Mouse (Mus musculus) limb, embryonic 12.5 days (tissue): ENCODE results near the gene Asb18. TPM values are rescaled to one million over a fixed set of nuclear protein-coding genes. Genes with fewer than 3 reads are reported as not detected.

Experiments
- ATAC-seq: fragments of 200-750 bp; cut with Nextera tagmentation; 2 replicates; pipeline ENCODE4 v1.8.0; 2017; ENCODE audit warnings: low read depth, moderate TSS enrichment; ENCODE audit not compliant: insufficient number of reproducible peaks, insufficient read depth, low FRiP score, low TSS enrichment
- H3K27ac ChIP-seq: fragments of 300-500 bp; sonication (generic); 2 replicates; pipeline ENCODE4 v1.5.1; 2016; ENCODE audit warnings: mild to moderate bottlenecking, moderate library complexity
- H3K27me3 ChIP-seq: fragments of 300-500 bp; sonication (generic); 2 replicates; pipeline ENCODE4 v1.6.1; 2016; ENCODE audit warnings: mild to moderate bottlenecking, moderate library complexity
- H3K36me3 ChIP-seq: fragments of 300-500 bp; sonication (generic); 2 replicates; pipeline ENCODE4 v1.6.1; 2016; ENCODE audit warnings: mild to moderate bottlenecking, moderate library complexity
- H3K4me1 ChIP-seq: fragments of 300-500 bp; sonication (generic); replicated peaks from 2 replicates; pipeline ENCODE4 v1.6.1; 2016
- H3K4me2 ChIP-seq: fragments of 300-500 bp; sonication (generic); 2 replicates; pipeline ENCODE4 v1.6.1; 2016; ENCODE audit warnings: mild to moderate bottlenecking, moderate library complexity
- H3K4me3 ChIP-seq: fragments of 300-500 bp; sonication (generic); replicated peaks from 2 replicates; pipeline ENCODE4 v1.5.1; 2016; ENCODE audit warnings: mild to moderate bottlenecking
- H3K9ac ChIP-seq: fragments of 300-500 bp; sonication (generic); replicated peaks from 2 replicates; pipeline ENCODE4 v1.6.1; 2016; ENCODE audit warnings: mild to moderate bottlenecking, moderate library complexity
- H3K9me3 ChIP-seq: fragments of 300-500 bp; sonication (generic); 2 replicates; pipeline ENCODE4 v1.6.1; 2016; ENCODE audit warnings: mild to moderate bottlenecking, moderate library complexity
- WGBS: fragments of 180-500 bp; shearing (Covaris S2); methylation state at CpG from one replicate; pipeline ENCODE4 v1.1.7; 2016; 5-methylcytosine and 5-hydroxymethylcytosine counted together
- polyA plus RNA-seq: library from polyadenylated mRNA; unstranded; fragments of >200 nt; fragmentation: Nextera tagmentation; extraction: Ambion mirVana; gene quantifications from 2 replicates; pipeline ENCODE4 v1.2.1, GENCODE M21; 2016

Gene Asb18
- polyA plus RNA-seq, 1 experiment from 2014 or later, result 0.05 TPM

DNA sequence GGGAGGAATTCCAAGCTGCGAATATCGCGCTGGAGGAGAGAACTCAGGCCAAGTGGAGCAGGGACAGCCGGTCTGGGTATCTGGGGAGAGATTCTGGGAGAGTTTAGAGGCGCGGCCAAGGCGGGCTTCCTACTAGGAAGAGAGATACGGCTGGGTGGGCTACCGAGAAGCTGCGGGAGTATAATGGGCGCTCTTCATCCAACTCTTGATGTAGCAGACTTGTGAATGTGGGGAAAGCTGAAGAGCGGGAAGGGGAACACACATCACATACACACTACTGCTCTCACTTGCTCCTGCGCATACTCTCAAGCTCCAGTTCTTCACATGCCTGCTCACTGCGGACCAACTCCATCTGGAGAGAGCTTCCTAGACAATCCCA lies 90.8 kb downstream of the Asb18 start:
- Histone ChIP-seq H3K27me3 (peaks cover 100% of the 10 kb centered on the region), H3K27ac (no peak overlapping the region), H3K4me2 (peak overlapping the region; percentile 51), H3K4me3 (peak overlapping the region; percentile 25), H3K36me3 (no peaks in the 10 kb centered on the region), H3K9ac (0 out of 2 replicates have a peak overlapping the region, but pooled peaks have one; percentile 1), H3K9me3 (0 out of 2 replicates have a peak, but pooled peaks cover 4% of the 10 kb centered on the region), H3K4me1 (peaks cover 33% of the 10 kb centered on the region)
- no peak for ATAC-seq
- WGBS, result 8% methylated on average over 14 of the region's 14 CpGs

DNA sequence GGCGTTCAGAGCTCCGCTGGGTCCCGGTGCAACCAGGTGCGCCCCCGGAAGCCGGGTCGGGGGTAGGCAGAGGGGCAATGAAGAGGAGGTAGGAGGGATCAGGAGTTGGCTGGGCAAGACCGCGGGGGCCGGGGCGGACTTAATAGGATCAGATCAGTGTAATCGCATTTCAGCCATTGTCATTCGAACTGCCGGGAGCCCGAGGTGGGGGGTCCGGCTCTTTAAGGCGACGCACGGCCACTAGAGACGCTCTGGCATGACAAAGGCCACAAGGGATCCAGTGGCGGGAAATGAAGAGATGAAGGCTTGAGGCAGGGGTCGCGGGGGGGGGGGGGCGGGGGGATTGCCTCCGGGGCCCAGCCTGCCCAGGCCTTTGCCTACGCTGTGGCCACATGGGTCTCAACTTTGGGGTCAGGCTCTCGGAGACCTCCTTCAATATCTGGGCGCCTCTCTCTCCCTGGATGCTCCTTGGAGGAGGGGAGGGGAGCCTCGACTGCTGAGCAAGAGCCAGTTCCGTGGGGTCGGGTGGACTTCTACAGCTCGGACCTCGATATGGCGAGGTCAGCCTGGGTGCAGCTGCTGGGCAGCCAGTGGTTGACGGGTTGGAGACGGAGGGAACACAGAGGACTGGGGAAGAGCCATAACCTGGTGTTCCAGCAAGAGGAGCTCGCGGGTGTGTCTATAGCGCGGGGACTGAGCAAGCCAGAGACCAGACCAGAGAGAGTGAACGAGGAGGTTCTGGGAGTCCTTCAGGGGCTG lies 91.4 kb downstream of the Asb18 start:
- WGBS, result 2% methylated on average over 40 of the region's 41 CpGs
- ATAC-seq, result no peak
- Histone ChIP-seq H3K9me3 (0 out of 2 replicates have a peak, but pooled peaks cover 4% of the 10 kb centered on the region), H3K27ac (no peak overlapping the region), H3K27me3 (peaks cover 100% of the 10 kb centered on the region), H3K4me2 (peak overlapping the region; percentile 51), H3K36me3 (no peaks in the 10 kb centered on the region), H3K9ac (0 out of 2 replicates have a peak overlapping the region, but pooled peaks have one; percentile 2), H3K4me1 (peaks cover 30% of the 10 kb centered on the region), H3K4me3 (peak overlapping the region; percentile 25)

DNA sequence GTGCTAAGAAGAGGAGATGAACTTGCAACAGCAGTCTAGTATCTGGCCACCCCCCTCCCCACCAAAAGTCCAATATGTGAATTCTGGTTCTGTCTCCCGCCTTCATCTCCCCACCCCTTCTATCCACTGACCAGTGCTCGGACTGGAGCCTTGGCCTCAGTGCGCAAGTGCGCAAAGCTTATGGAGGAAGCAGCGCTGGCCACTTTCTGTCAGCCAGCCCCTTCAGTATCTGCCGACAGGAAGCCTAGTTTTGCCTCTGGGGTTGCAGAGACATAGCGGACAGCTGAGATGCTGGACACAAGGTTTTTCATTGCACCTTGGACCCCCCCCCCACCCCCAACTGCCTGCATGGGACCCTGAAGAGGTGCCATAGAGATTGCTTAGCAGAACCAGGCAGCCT lies 92.2 kb downstream of the Asb18 start:
- Histone ChIP-seq H3K4me3 (peak overlapping the region; percentile 25), H3K27ac (no peak overlapping the region), H3K9me3 (0 out of 2 replicates have a peak, but pooled peaks cover 4% of the 10 kb centered on the region), H3K4me2 (peak overlapping the region; percentile 51; the same call in 1 of the 2 replicates), H3K4me1 (peaks cover 26% of the 10 kb centered on the region), H3K27me3 (peaks cover 100% of the 10 kb centered on the region), H3K36me3 (no peaks in the 10 kb centered on the region), H3K9ac (0 out of 2 replicates have a peak overlapping the region, but pooled peaks have one; percentile 2)
- 2% methylated on average over 7 of the region's 7 CpGs for WGBS
- no peak for ATAC-seq

DNA sequence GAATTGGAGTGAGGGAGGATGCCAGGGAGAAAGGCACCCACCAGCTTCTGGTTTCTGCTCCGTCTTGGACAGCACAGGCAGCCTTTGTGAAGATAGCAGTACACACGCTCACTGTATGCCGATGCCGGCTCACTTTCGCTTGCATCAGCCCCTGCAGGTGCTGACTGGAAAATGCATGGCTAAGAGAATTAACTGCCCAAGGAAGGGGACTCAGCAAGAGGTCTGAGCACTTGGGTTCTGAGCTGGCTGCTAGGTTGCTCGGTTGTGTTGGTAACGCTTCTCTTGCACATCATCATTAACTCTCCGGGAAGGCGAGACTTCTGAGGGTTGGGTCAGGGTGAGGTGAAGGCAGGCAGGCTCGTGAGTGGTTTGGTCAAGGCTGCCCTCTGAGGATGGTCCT lies 92.7 kb downstream of the Asb18 start:
- Histone ChIP-seq H3K27ac (no peak overlapping the region), H3K9me3 (0 out of 2 replicates have a peak, but pooled peaks cover 4% of the 10 kb centered on the region), H3K36me3 (no peaks in the 10 kb centered on the region), H3K27me3 (peaks cover 100% of the 10 kb centered on the region), H3K4me1 (peaks cover 21% of the 10 kb centered on the region), H3K9ac (no peak overlapping the region), H3K4me3 (0 out of 2 replicates have a peak overlapping the region, but pooled peaks have one; percentile 1), H3K4me2 (no peak overlapping the region)
- ATAC-seq, result no peak
- WGBS, result 3% methylated on average over 10 of the region's 10 CpGs

DNA sequence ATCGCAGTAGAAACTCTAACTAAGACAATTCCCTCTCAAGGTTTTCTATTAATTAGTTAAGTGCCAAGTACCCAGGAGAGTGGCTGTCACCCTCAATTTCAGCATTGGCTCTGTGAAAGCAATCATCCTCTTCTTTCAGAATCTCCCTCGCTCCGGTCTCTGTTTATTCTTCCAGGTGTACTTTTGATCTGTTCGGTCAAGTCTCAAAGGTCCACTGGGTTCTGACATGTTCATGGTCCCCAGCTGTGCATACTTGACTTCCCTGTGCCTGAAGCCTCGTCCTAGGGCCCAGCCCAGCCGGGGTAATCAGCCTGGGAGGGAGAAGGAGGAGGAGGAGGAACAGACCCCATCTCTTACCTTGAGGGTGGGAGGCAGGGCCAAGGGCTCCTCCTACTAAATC lies 95.3 kb downstream of the Asb18 start:
- Histone ChIP-seq H3K27me3 (peaks cover 77% of the 10 kb centered on the region), H3K4me2 (no peak overlapping the region), H3K36me3 (no peaks in the 10 kb centered on the region), H3K4me1 (peaks cover 17% of the 10 kb centered on the region), H3K9ac (no peak overlapping the region), H3K9me3 (0 out of 2 replicates have a peak, but pooled peaks cover 4% of the 10 kb centered on the region), H3K27ac (no peak overlapping the region), H3K4me3 (no peak overlapping the region)
- WGBS, result 71% methylated on average over 6 of the region's 6 CpGs
- no peak for ATAC-seq

DNA sequence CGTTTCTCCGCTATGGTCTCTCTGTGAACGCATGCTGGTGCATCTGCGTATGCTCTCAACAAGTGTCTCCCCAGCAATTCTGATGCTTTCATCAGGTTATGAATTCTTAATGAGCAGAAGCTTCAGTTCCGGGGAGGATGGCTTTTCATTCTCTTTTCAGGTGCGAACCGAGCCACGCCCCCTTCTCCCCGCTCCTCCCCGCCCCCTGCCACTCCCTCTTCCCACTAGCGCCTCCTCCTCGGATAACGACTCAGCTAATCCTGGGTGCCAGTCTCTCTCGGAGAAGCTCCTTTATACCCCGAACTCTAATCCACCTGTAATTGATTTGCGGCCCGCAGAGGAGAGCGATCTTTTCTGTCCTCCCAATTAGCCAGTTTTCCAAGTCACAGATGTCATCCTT lies 96.4 kb downstream of the Asb18 start:
- 19% methylated on average over 18 of the region's 18 CpGs for WGBS
- Histone ChIP-seq H3K27ac (no peak overlapping the region), H3K4me1 (peaks cover 11% of the 10 kb centered on the region), H3K4me3 (no peak overlapping the region), H3K9ac (no peak overlapping the region), H3K9me3 (0 out of 2 replicates have a peak, but pooled peaks cover 4% of the 10 kb centered on the region), H3K36me3 (no peaks in the 10 kb centered on the region), H3K27me3 (peaks cover 67% of the 10 kb centered on the region), H3K4me2 (no peak overlapping the region)
- no peak for ATAC-seq

DNA sequence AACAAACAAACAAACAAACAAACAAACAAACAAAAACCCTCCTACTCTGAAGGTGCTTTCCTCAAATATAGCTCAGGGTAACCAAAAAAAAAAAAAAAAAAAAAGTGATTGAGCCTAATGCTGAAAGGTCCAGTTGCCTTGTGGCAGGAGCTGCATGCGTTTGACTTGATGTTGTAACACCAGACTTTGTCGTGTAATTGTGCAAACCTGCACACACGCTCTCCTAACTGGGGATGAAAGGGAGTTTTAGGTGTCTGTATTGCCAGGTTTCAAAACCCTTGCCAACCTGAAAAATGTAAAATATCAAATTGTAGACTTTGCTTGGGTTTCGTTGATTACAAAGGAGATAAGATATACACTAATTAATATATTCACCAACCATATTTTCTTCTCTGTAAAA lies 100.9 kb downstream of the Asb18 start:
- no peak for ATAC-seq
- no peak overlapping the region for H3K4me3 ChIP-seq
- H3K9me3 ChIP-seq, result 0 out of 2 replicates have a peak, but pooled peaks cover under 1% of the 10 kb centered on the region
- peaks cover 7% of the 10 kb centered on the region; the same call in 1 of the 2 replicates for H3K4me1 ChIP-seq
- WGBS, result 80% methylated on average over 4 of the region's 4 CpGs
- no peaks in the 10 kb centered on the region for H3K36me3 ChIP-seq
- peaks cover 22% of the 10 kb centered on the region for H3K27me3 ChIP-seq
- no peak overlapping the region for H3K9ac ChIP-seq
- H3K4me2 ChIP-seq, result no peak overlapping the region
- no peak overlapping the region for H3K27ac ChIP-seq

DNA sequence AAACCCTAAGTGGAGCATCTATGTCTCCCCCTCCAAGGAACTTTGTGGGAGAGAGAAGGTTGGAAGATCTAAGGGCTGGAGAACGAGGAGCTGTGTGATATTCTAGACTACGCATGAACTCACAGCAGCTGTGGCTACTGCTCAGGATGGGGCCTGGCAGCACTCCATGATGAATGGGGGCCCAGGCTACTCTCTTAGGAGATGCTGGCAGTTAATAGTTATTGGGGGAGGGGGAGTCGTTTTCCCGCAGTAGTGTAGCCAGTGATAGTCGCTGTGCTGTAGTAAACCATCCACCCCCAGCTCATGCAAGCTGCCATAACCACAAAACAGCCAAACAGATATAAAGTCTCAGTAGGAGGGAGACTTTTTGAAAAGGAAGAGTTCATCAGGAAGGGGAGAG lies 102.1 kb downstream of the Asb18 start:
- ATAC-seq, result no peak
- H3K4me1 ChIP-seq, result peaks cover 7% of the 10 kb centered on the region; the same call in 1 of the 2 replicates
- no peak overlapping the region for H3K9ac ChIP-seq
- H3K27ac ChIP-seq, result no peak overlapping the region
- no peak overlapping the region for H3K4me3 ChIP-seq
- H3K9me3 ChIP-seq, result no peaks in the 10 kb centered on the region
- H3K27me3 ChIP-seq, result peaks cover 9% of the 10 kb centered on the region
- WGBS, result 22% methylated on average over 5 of the region's 5 CpGs
- no peaks in the 10 kb centered on the region for H3K36me3 ChIP-seq
- H3K4me2 ChIP-seq, result no peak overlapping the region

DNA sequence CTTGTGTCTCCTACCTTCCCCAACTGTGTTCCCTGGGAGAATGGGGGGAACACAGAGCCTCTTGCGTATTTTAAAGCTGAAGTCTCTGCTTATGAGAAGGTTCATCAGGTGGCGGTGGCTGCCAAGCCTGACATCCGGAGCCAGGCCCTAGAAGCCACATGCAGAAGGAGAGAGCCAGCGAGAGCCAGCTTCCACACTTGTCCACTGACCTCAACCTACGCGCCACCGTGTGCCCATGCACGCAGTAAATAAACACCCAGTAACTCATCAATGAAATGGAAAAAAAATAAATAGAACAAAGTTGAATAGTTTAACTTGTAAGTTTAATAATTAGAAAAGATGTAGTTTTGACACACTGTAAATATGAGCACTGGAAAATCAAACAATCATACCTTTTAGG lies 104.7 kb downstream of the Asb18 start:
- Histone ChIP-seq H3K4me1 (peaks cover 7% of the 10 kb centered on the region; the same call in 1 of the 2 replicates), H3K27ac (no peak overlapping the region), H3K27me3 (no peaks in the 10 kb centered on the region), H3K9ac (no peak overlapping the region), H3K4me3 (no peak overlapping the region), H3K36me3 (no peaks in the 10 kb centered on the region), H3K4me2 (no peak overlapping the region), H3K9me3 (peaks cover 12% of the 10 kb centered on the region)
- WGBS, result 82% methylated on average over 8 of the region's 8 CpGs
- no peak for ATAC-seq

DNA sequence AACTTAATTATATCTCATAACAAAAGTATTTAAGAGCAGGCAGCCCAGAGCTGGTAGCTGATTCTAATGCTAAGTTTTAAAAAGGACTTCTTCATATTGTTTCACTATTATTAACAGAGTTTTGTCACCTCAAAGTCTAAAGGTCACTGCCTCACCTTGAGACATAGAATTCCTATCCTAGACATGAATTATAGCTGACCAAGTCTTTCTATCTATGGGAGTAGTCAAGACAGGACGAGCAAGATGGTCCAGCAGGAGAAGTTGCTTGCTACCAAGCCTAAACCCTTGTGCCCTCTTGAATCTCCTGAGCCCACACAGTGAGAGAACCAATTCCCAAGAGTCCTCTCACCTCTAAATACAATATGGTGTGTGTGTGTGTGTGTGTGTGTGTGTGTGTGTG lies 111.8 kb downstream of the Asb18 start:
- no peak for ATAC-seq
- Histone ChIP-seq H3K36me3 (no peaks in the 10 kb centered on the region), H3K9me3 (peaks cover 12% of the 10 kb centered on the region), H3K27me3 (no peaks in the 10 kb centered on the region), H3K4me1 (peaks cover 13% of the 10 kb centered on the region), H3K4me3 (no peak overlapping the region), H3K9ac (no peak overlapping the region), H3K27ac (no peak overlapping the region), H3K4me2 (no peak overlapping the region)
- WGBS, result 71% methylated on average over 1 of the region's 1 CpGs

DNA sequence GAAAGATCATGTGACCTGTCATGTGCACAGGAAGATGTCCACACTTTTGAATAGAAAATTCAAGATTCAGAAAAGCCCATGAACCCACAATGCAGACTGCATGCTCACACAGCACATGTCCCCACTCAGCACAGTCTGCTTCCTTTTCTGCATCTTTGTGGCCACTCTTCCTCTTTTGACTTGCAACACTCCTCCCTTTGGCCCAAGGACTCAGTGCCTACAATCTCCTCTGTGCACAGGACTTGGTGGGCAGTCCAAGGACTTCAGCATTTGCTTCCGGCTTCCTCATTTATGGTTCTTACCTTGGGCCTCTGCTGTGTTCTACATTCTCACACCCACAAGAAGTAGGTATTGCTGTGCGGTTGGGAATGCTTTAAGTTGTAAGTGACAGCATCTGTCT lies 112.2 kb downstream of the Asb18 start:
- peaks cover 12% of the 10 kb centered on the region for H3K9me3 ChIP-seq
- no peak overlapping the region for H3K4me3 ChIP-seq
- no peak for ATAC-seq
- peaks cover 13% of the 10 kb centered on the region for H3K4me1 ChIP-seq
- H3K9ac ChIP-seq, result no peak overlapping the region
- H3K27ac ChIP-seq, result no peak overlapping the region
- no peaks in the 10 kb centered on the region for H3K27me3 ChIP-seq
- peaks cover under 1% of the 10 kb centered on the region; the same call in 1 of the 2 replicates for H3K36me3 ChIP-seq
- no peak overlapping the region for H3K4me2 ChIP-seq
- WGBS, result 83% methylated on average over 2 of the region's 2 CpGs
